Mouse (Mus musculus) stomach, embryonic 15.5 days (tissue): ENCODE data around the gene Prap1. TPM values are rescaled to one million over a fixed set of nuclear protein-coding genes. Genes with fewer than 3 reads are reported as not detected.

ENCODE experiments used
- ATAC-seq: fragments of 200-750 bp; cut with Nextera tagmentation; 2 replicates; pipeline ENCODE4 v1.8.0; 2017; ENCODE audit warnings: low read depth, moderate number of reproducible peaks, moderate TSS enrichment; ENCODE audit not compliant: insufficient read depth, low FRiP score
- H3K27ac ChIP-seq: fragments of 300-500 bp; sonication (generic); 2 replicates; pipeline ENCODE4 v1.5.1; 2015; ENCODE audit warnings: mild to moderate bottlenecking, inconsistent platforms
- H3K27me3 ChIP-seq: fragments of 300-500 bp; sonication (generic); replicated peaks from 2 replicates; pipeline ENCODE4 v1.6.1; 2015; ENCODE audit warnings: inconsistent platforms
- H3K36me3 ChIP-seq: fragments of 300-500 bp; sonication (generic); 2 replicates; pipeline ENCODE4 v1.6.1; 2015; ENCODE audit warnings: inconsistent platforms
- H3K4me1 ChIP-seq: fragments of 300-500 bp; sonication (generic); 2 replicates; pipeline ENCODE4 v1.6.1; 2015; ENCODE audit warnings: inconsistent platforms
- H3K4me2 ChIP-seq: fragments of 300-500 bp; sonication (generic); 2 replicates; pipeline ENCODE4 v1.6.1; 2015; ENCODE audit warnings: mild to moderate bottlenecking, inconsistent platforms
- H3K4me3 ChIP-seq: fragments of 300-500 bp; sonication (generic); replicated peaks from 2 replicates; pipeline ENCODE4 v1.5.1; 2015; ENCODE audit warnings: inconsistent platforms
- H3K9ac ChIP-seq: fragments of 300-500 bp; sonication (generic); 2 replicates; pipeline ENCODE4 v1.6.1; 2015; ENCODE audit warnings: inconsistent platforms
- H3K9me3 ChIP-seq: fragments of 300-500 bp; sonication (generic); 2 replicates; pipeline ENCODE4 v1.6.1; 2016; ENCODE audit warnings: inconsistent platforms
- WGBS: fragments of 180-500 bp; shearing (Covaris S2); methylation state at CpG from one replicate; pipeline ENCODE4 v1.1.7; 2015; 5-methylcytosine and 5-hydroxymethylcytosine counted together
- polyA plus RNA-seq: library from polyadenylated mRNA; unstranded; fragments of >200 nt; fragmentation: Nextera tagmentation; extraction: Ambion mirVana; gene quantifications from 2 replicates; pipeline ENCODE4 v1.2.1, GENCODE M21; 2015

The Prap1 gene
- polyA plus RNA-seq, 1 experiment from 2014 or later, result 165 TPM

DNA sequence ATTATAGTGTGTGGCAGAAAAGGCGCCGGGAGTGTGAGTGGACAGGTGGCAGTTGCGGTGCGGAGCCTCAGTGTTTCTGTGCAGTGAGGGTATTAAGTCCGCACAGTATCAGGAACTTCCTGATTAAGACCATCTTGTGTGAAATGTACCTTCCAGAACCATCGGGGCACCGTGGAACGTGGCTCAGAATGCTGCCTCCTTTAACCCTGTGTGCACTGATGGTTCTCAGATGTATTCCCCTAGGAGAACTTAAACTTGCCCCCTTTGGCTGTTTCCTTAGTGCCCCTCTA, 44.8 kb downstream of the Prap1 start:
- no peak for ATAC-seq
- Histone ChIP-seq H3K27me3 (no peaks in the 10 kb centered on the region), H3K36me3 (no peaks in the 10 kb centered on the region), H3K9ac (peak overlapping the region; percentile 78), H3K9me3 (no peaks in the 10 kb centered on the region), H3K4me2 (peak overlapping the region; percentile 92), H3K4me1 (peaks cover 4% of the 10 kb centered on the region; the same call in 1 of the 2 replicates), H3K4me3 (peak overlapping the region; percentile 62), H3K27ac (peak overlapping the region; percentile 80)
- 2% methylated on average over 8 of the region's 8 CpGs for WGBS

DNA sequence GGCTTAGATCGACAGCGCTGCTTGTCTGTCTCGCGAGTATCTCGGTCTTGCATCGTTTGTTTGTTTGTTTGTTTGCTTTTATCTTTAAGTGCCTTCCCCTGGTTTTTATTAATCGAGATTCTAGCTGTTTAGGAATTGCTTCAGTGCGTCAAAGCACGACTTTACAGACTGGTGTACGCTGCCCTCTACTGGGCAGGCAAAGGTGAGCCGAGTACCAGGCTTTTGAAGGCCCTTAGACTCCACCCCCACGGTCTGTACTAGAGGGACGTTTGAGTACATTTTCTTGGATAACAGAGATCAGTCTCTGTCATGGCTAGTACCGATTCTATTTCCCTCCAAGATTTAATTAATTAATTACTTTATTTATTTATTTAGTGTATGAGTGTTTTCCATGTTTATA, 48.2 kb downstream of the Prap1 start:
- H3K9ac ChIP-seq, result no peak overlapping the region
- 5% methylated on average over 14 of the region's 14 CpGs for whole genome bisulfite sequencing

DNA sequence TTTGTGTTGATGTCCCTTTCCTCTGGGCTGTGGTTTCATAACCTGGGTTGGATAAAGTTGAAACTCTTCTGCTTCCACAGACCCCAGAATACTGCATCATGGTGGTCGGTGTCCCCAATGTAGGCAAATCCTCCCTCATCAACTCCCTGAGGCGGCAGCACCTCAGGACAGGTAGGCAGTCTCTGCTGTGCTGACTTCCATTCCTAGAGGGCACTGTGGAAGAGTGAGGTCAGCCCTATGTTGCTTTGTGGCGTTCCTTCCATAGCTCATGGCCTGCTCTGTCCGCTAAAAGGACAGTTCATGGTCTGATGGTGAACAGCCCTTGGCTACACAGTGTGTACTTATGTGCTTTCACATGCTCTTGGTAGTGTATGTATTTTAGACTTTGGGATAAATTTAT, 51.4 kb downstream of the Prap1 start:
- Histone ChIP-seq H3K9me3 (no peaks in the 10 kb centered on the region), H3K9ac (no peak overlapping the region), H3K27me3 (no peaks in the 10 kb centered on the region), H3K4me1 (no peaks in the 10 kb centered on the region), H3K36me3 (no peaks in the 10 kb centered on the region), H3K4me2 (no peak overlapping the region), H3K27ac (no peak overlapping the region), H3K4me3 (no peak overlapping the region)
- WGBS, result 85% methylated on average over 4 of the region's 4 CpGs
- no peak for ATAC-seq

More for the DNA sequence above, 48.2 kb downstream of the Prap1 start:
- Histone ChIP-seq H3K4me2 (no peak overlapping the region), H3K4me3 (no peak overlapping the region), H3K27ac (no peak overlapping the region), H3K9me3 (no peaks in the 10 kb centered on the region), H3K27me3 (no peaks in the 10 kb centered on the region), H3K36me3 (no peaks in the 10 kb centered on the region), H3K4me1 (peaks cover 4% of the 10 kb centered on the region; the same call in 1 of the 2 replicates)
- ATAC-seq, result no peak

Other genes with a start within 250 kb of the Prap1 start
- gene Kndc1, start 198.7 kb upstream of the Prap1 start, polyA plus RNA-seq, result 0.14 and 0.34 TPM in 2 replicates
- gene Utf1, start 149.6 kb upstream of the Prap1 start, polyA plus RNA-seq, result 0.10 TPM in 1 of 2 replicates, not detected in the other
- 0.21 and 0.45 TPM in 2 replicates for gene 6430531B16Rik, start 114.6 kb upstream of the Prap1 start, polyA plus RNA-seq
- gene Adam8, start 100.8 kb upstream of the Prap1 start, polyA plus RNA-seq, result 2.5 and 2.7 TPM in 2 replicates
- gene Zfp511, start 57.0 kb upstream of the Prap1 start, polyA plus RNA-seq, result 34.8 and 35.7 TPM in 2 replicates
- 43.8 and 44.8 TPM in 2 replicates for gene Tubgcp2, start 56.7 kb upstream of the Prap1 start, polyA plus RNA-seq
- gene Msx3, start 44.3 kb upstream of the Prap1 start, polyA plus RNA-seq, result not detected in 2 replicates
- gene Caly, start 10.8 kb upstream of the Prap1 start, polyA plus RNA-seq, result 3.4 and 3.6 TPM in 2 replicates
- 32.4 and 41.4 TPM in 2 replicates for gene Fuom, start 9.0 kb downstream of the Prap1 start, polyA plus RNA-seq
- gene Paox, start 22.4 kb downstream of the Prap1 start, polyA plus RNA-seq, result 30.6 and 33.7 TPM in 2 replicates
- 155 and 165 TPM in 2 replicates for gene Echs1, start 23.1 kb downstream of the Prap1 start, polyA plus RNA-seq
- 23.5 and 26.9 TPM in 2 replicates for gene Mtg1, start 44.2 kb downstream of the Prap1 start, polyA plus RNA-seq
- 1.0 and 1.4 TPM in 2 replicates for gene Sprn, start 61.5 kb downstream of the Prap1 start, polyA plus RNA-seq
- not detected in 2 replicates for gene Olfr522, start 71.4 kb downstream of the Prap1 start, polyA plus RNA-seq
- not detected in 2 replicates for gene Olfr523, start 79.8 kb downstream of the Prap1 start, polyA plus RNA-seq
- not detected in 2 replicates for gene Olfr524, start 112.6 kb downstream of the Prap1 start, polyA plus RNA-seq
- gene Cd163l1, start 124.9 kb downstream of the Prap1 start, polyA plus RNA-seq, result 0.08 and 0.17 TPM in 2 replicates
- gene 5830411N06Rik, start 153.9 kb downstream of the Prap1 start, polyA plus RNA-seq, result not detected in 2 replicates
- not detected in 2 replicates for gene Olfr525, start 227.5 kb downstream of the Prap1 start, polyA plus RNA-seq
- gene Olfr527, start 240.6 kb downstream of the Prap1 start, polyA plus RNA-seq, result not detected in 2 replicates